Mouse (Mus musculus) liver, embryonic 14.5 days (tissue): ENCODE measurements around the gene Galns. TPM values are rescaled to one million over a fixed set of nuclear protein-coding genes. Genes with fewer than 3 reads are reported as not detected.

Source experiments
- ATAC-seq: fragments of 200-750 bp; cut with Nextera tagmentation; 2 replicates; pipeline ENCODE4 v1.8.0; 2017; ENCODE audit warnings: moderate number of reproducible peaks, mild to moderate bottlenecking, moderate library complexity; ENCODE audit not compliant: insufficient read depth
- DNase-seq, 3 experiments: peaks; one replicate each; pipeline ENCODE4 v3.0.0-alpha.2; 2012 to 2013; ENCODE audit warnings: low read depth in 3 of 3, low spot score in 3 of 3
- H3K27ac ChIP-seq: fragments of 300-500 bp; sonication (generic); 2 replicates; pipeline ENCODE4 v1.5.1; 2014; ENCODE audit warnings: moderate library complexity, mild to moderate bottlenecking, control low read depth, inconsistent platforms
- H3K27me3 ChIP-seq: fragments of 300-500 bp; sonication (generic); 2 replicates; pipeline ENCODE4 v1.6.1; 2014; ENCODE audit warnings: mild to moderate bottlenecking, low read length, moderate library complexity; ENCODE audit not compliant: control insufficient read depth, insufficient read depth
- H3K36me3 ChIP-seq: fragments of 300-500 bp; sonication (generic); replicated peaks from 2 replicates; pipeline ENCODE4 v1.6.1; 2014; ENCODE audit warnings: low read depth; ENCODE audit not compliant: control insufficient read depth, insufficient read depth
- H3K4me1 ChIP-seq, 2 experiments: fragments of 200-500 bp in 1 of 2; fragments of 300-500 bp in 1 of 2; sonication (generic) in 1 of 2; replicated peaks; 2 replicates each; pipeline ENCODE4 v1.6.1; 2012 to 2014; ENCODE audit warnings: antibody characterized with exemption in 1 of 2, inconsistent platforms in 1 of 2, low read length in 1 of 2; ENCODE audit not compliant: control insufficient read depth in 2 of 2, insufficient read depth in 2 of 2
- H3K4me2 ChIP-seq: fragments of 300-500 bp; sonication (generic); 2 replicates; pipeline ENCODE4 v1.6.1; 2014; ENCODE audit warnings: low read depth, mild to moderate bottlenecking, control low read depth, moderate library complexity
- H3K4me3 ChIP-seq, 2 experiments: fragments of 200-500 bp in 1 of 2; fragments of 300-500 bp in 1 of 2; sonication (generic) in 1 of 2; 2 replicates each; pipeline ENCODE4 v1.5.1; 2012 to 2014; ENCODE audit warnings: low read depth in 2 of 2, low read length in 2 of 2, mild to moderate bottlenecking in 2 of 2, control low read depth in 1 of 2, inconsistent platforms in 1 of 2, moderate library complexity in 1 of 2; ENCODE audit not compliant: insufficient read depth in 1 of 2
- H3K9ac ChIP-seq: fragments of 300-500 bp; sonication (generic); replicated peaks from 2 replicates; pipeline ENCODE4 v1.6.1; 2014; ENCODE audit warnings: mild to moderate bottlenecking, control low read depth, moderate library complexity
- H3K9me3 ChIP-seq: fragments of 300-500 bp; sonication (generic); 2 replicates; pipeline ENCODE4 v1.6.1; 2016; ENCODE audit warnings: low read length, mixed read lengths; ENCODE audit not compliant: control insufficient read depth
- CTCF ChIP-seq: IDR thresholded peaks from 2 replicates; pipeline ENCODE4 v1.5.1; 2016; ENCODE audit warnings: antibody characterized with exemption, low read depth, control low read depth
- EP300 ChIP-seq: IDR thresholded peaks from 2 replicates; pipeline ENCODE4 v1.6.1; 2016; ENCODE audit warnings: antibody characterized with exemption, low read depth
- WGBS: fragments of 180-500 bp; shearing (Covaris S2); extraction: QIAGEN DNeasy Blood & Tissue Kit; methylation state at CpG from one replicate; pipeline ENCODE4 v1.1.7; 2014; ENCODE audit not compliant: insufficient replicate concordance; 5-methylcytosine and 5-hydroxymethylcytosine counted together
- polyA plus RNA-seq, 2 experiments: library from polyadenylated mRNA; depleted of rRNA in 1 of 2; stranded (reverse) in 1 of 2; unstranded in 1 of 2; fragments of >200 nt; fragmentation: Nextera tagmentation in 1 of 2; extraction: Ambion mirVana in 1 of 2; gene quantifications; 2 replicates each; pipeline versions ENCODE4 v1.2.1 to v1.2.3; 2012 to 2014

Gene Galns
- polyA plus RNA-seq, 2 experiments, result 3.8 to 4.6 TPM

- Histone ChIP-seq H3K36me3 (peaks cover 29% of the 10 kb centered on the region), H3K27me3 (no peaks in the 10 kb centered on the region), H3K4me2 (peak overlapping the region; percentile 97), H3K4me1 (peaks cover 13 to 17% of the 10 kb centered on the region in 2 experiments), H3K27ac (peak overlapping the region; percentile 16), H3K9me3 (no peaks in the 10 kb centered on the region), H3K4me3 (peak overlapping the region; percentile 77 to 96), H3K9ac (peak overlapping the region; percentile 75)
- DNase-seq (no peak), ATAC-seq (no peak)
- TF ChIP-seq EP300, result no peak
- TF ChIP-seq CTCF, result no peak
- 18% methylated on average over 6 of the region's 6 CpGs for WGBS
Measured at GRCm38 (mm10) chr8:122566766-122567165, 44.5 kb downstream of the Galns start.

DNA sequence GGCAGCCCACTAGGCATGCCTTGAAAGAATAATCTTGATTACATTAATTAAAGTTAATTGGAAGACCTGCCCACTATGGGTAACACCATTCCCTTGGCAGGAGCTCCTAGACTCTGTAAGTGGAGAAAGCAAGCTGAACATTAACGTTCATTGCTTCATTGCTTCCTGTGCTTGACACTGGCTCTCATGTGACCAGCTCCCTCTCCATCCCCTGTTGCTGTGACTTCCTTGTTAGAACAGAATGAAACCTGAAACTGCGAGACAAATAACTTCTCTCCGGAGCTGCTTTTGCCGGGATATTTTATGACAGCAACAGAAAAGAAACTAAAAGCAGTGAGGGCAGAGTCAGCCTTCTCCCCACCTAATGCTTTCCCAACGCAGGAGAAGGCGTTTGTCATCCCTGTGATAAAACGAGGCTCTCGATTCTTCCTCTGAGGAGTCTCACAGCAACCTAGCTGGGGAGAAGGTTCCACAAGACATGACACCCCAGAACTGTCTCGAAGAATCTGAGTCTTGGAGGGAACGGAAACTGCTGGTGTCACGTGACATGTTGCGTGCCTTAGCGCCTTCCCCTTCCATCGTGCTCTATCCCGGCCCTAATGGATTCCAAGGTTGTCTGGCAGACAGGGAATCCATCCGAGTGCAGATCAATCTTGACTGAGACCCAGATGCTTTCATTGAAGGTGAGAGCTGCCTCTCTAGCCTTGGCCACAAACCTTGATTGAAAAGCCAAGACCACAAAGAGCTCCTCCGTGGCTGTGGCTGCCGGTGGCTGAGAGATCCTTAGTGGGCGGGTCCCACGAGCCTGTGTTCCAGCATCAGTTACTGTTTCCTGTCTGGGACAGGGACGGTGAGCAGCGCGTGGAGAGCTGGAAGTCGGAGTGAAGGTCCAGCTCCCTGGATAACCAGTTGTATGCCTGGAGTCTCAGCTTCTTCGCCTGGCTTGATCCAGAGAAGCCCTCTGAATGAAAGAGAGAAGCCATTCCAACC lies 46.6 kb downstream of the Galns start:
- TF ChIP-seq EP300, result no peak
- no peak for TF ChIP-seq CTCF
- ATAC-seq (no peak), DNase-seq (no peak)
- Histone ChIP-seq H3K27me3 (no peaks in the 10 kb centered on the region), H3K4me2 (no peak overlapping the region), H3K27ac (no peak overlapping the region), H3K36me3 (peaks cover 8% of the 10 kb centered on the region), H3K9me3 (no peaks in the 10 kb centered on the region), H3K4me3 (no peak overlapping the region), H3K9ac (no peak overlapping the region), H3K4me1 (peaks cover 13 to 15% of the 10 kb centered on the region in 2 experiments)
- WGBS, result 63% methylated on average over 25 of the region's 25 CpGs

- 38% methylated on average over 5 of the region's 5 CpGs for WGBS
- Histone ChIP-seq H3K27ac (no peak overlapping the region), H3K4me3 (no peak overlapping the region), H3K4me1 (peaks cover 9 to 16% of the 10 kb centered on the region in 2 experiments), H3K36me3 (no peaks in the 10 kb centered on the region), H3K9ac (no peak overlapping the region), H3K27me3 (no peaks in the 10 kb centered on the region), H3K4me2 (no peak overlapping the region), H3K9me3 (no peaks in the 10 kb centered on the region)
- no peak for TF ChIP-seq EP300
- no peak for TF ChIP-seq CTCF
- DNase-seq, result no peak
- ATAC-seq, result no peak
Measured at GRCm38 (mm10) chr8:122561199-122561598, 50.1 kb downstream of the Galns start.

DNA sequence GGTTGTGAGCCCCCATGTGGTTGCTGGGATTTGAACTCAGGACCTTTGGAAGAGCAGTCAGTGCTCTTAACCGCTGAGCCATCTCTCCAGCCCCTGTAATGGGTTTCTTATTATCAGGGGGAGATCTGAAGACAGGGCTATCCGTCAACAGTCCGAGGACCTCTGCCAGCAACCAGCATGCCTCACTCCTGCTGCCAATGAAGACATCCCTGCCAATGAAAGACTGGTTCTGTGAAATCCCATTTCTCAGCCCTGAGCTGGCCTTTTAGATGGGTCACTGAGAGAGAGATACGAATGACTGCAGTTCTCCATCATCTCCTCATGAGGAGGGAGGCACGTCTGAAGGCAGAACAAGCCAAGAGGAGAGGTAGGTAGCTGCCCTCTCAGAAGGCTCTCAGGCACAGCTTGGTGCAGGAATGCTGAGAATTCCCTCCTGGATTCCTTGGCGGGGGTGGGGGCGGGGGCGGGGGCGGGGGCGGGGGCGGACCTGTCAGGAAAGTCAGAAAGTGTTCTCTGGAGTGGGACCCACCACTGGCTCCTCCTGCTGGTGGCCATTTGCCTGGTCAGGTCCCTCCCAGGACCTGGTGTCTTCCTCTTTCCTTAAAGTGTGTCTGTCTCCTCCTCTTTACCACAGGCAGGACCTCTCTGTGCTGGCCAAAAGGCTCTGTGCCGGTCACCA lies 52.5 kb downstream of the Galns start:
- Histone ChIP-seq H3K9ac (no peak overlapping the region), H3K4me3 (no peak overlapping the region), H3K27me3 (no peaks in the 10 kb centered on the region), H3K4me2 (no peak overlapping the region), H3K4me1 (peaks cover 12 to 26% of the 10 kb centered on the region in 2 experiments), H3K27ac (no peak overlapping the region), H3K36me3 (no peaks in the 10 kb centered on the region), H3K9me3 (no peaks in the 10 kb centered on the region)
- WGBS, result 27% methylated on average over 11 of the region's 12 CpGs
- no peak for ATAC-seq
- no peak for DNase-seq
- TF ChIP-seq EP300, result no peak
- no peak; the same call in 1 of the 2 replicates for TF ChIP-seq CTCF
